Mouse (Mus musculus): ENCODE measurements around the gene Prkg1. TPM values are rescaled to one million over a fixed set of nuclear protein-coding genes. Genes with fewer than 3 reads are reported as not detected.

Gene Prkg1
- polyA plus RNA-seq, 1 experiment from 2014 or later: 7.1 TPM

- no peaks in the 10 kb centered on the region for H3K9me3 ChIP-seq (replicated peaks; ENCODE audit: control insufficient read depth, low read length)
- H3K4me3 ChIP-seq (ENCODE audit: low read depth, low read length): no peak overlapping the region
- no peak overlapping the region for H3K27ac ChIP-seq (replicated peaks; ENCODE audit: low read depth, low read length)
- 29% methylated on average over 3 of the region's 3 CpGs for WGBS
- DNase-seq (ENCODE audit: low spot score): no peak
- no peaks in the 10 kb centered on the region for H3K36me3 ChIP-seq (replicated peaks; ENCODE audit: control insufficient read depth, insufficient read depth, low read depth, low read length)
- no peaks in the 10 kb centered on the region for H3K4me1 ChIP-seq (ENCODE audit: control insufficient read depth, insufficient read depth, low read length)
- H3K4me2 ChIP-seq (ENCODE audit: low read depth, low read length): no peak overlapping the region
- H3K9ac ChIP-seq (replicated peaks; ENCODE audit: low read length): no peak overlapping the region
- no peak for ATAC-seq (replicated peaks; ENCODE audit: insufficient number of reproducible peaks, low FRiP score, low TSS enrichment, low read depth)
- H3K27me3 ChIP-seq (ENCODE audit: control insufficient read depth, insufficient read depth, low read length): no peaks in the 10 kb centered on the region
Observed at GRCm38 (mm10) chr19:30631051-30631450, 1133.8 kb downstream of the Prkg1 start.

GRCm38 (mm10) chr19:30626036-30626435 lies 1138.8 kb downstream of the Prkg1 start:
- Histone ChIP-seq H3K4me3 (ENCODE audit: low read depth, low read length) (no peak overlapping the region), H3K9ac (replicated peaks; ENCODE audit: low read length) (no peak overlapping the region), H3K4me1 (ENCODE audit: control insufficient read depth, insufficient read depth, low read length) (no peaks in the 10 kb centered on the region), H3K36me3 (replicated peaks; ENCODE audit: control insufficient read depth, insufficient read depth, low read depth, low read length) (no peaks in the 10 kb centered on the region), H3K4me2 (ENCODE audit: low read depth, low read length) (no peak overlapping the region), H3K27me3 (ENCODE audit: control insufficient read depth, insufficient read depth, low read length) (no peaks in the 10 kb centered on the region), H3K27ac (replicated peaks; ENCODE audit: low read depth, low read length) (no peak overlapping the region), H3K9me3 (replicated peaks; ENCODE audit: control insufficient read depth, low read length) (no peaks in the 10 kb centered on the region)
- ATAC-seq (replicated peaks; ENCODE audit: insufficient number of reproducible peaks, low FRiP score, low TSS enrichment, low read depth) (no peak), DNase-seq (ENCODE audit: low spot score) (peak; percentile 12)
- 11% methylated on average over 7 of the region's 7 CpGs for WGBS

GRCm38 (mm10) chr19:30625391-30625790 lies 1139.4 kb downstream of the Prkg1 start:
- H3K4me2 ChIP-seq (ENCODE audit: low read depth, low read length): no peak overlapping the region

GRCm38 (mm10) chr19:30623620-30624019 lies 1141.2 kb downstream of the Prkg1 start:
- no peak overlapping the region for H3K27ac ChIP-seq (replicated peaks; ENCODE audit: low read depth, low read length)
- H3K9ac ChIP-seq (replicated peaks; ENCODE audit: low read length): no peak overlapping the region
- H3K4me2 ChIP-seq (ENCODE audit: low read depth, low read length): no peak overlapping the region
- no peaks in the 10 kb centered on the region for H3K27me3 ChIP-seq (ENCODE audit: control insufficient read depth, insufficient read depth, low read length)
- ATAC-seq (replicated peaks; ENCODE audit: insufficient number of reproducible peaks, low FRiP score, low TSS enrichment, low read depth) (no peak), DNase-seq (ENCODE audit: low spot score) (no peak)
- no peaks in the 10 kb centered on the region for H3K4me1 ChIP-seq (ENCODE audit: control insufficient read depth, insufficient read depth, low read length)
- no peak overlapping the region for H3K4me3 ChIP-seq (ENCODE audit: low read depth, low read length)
- 73% methylated on average over 7 of the region's 7 CpGs for WGBS
- no peaks in the 10 kb centered on the region for H3K9me3 ChIP-seq (replicated peaks; ENCODE audit: control insufficient read depth, low read length)
- H3K36me3 ChIP-seq (replicated peaks; ENCODE audit: control insufficient read depth, insufficient read depth, low read depth, low read length): no peaks in the 10 kb centered on the region

More at GRCm38 (mm10) chr19:30625391-30625790, 1139.4 kb downstream of the Prkg1 start:
- Histone ChIP-seq H3K9ac (replicated peaks; ENCODE audit: low read length) (no peak overlapping the region), H3K27ac (replicated peaks; ENCODE audit: low read depth, low read length) (no peak overlapping the region), H3K4me1 (ENCODE audit: control insufficient read depth, insufficient read depth, low read length) (no peaks in the 10 kb centered on the region), H3K36me3 (replicated peaks; ENCODE audit: control insufficient read depth, insufficient read depth, low read depth, low read length) (no peaks in the 10 kb centered on the region), H3K9me3 (replicated peaks; ENCODE audit: control insufficient read depth, low read length) (no peaks in the 10 kb centered on the region), H3K27me3 (ENCODE audit: control insufficient read depth, insufficient read depth, low read length) (no peaks in the 10 kb centered on the region), H3K4me3 (ENCODE audit: low read depth, low read length) (no peak overlapping the region)
- DNase-seq (ENCODE audit: low spot score): no peak
- 34% methylated on average over 2 of the region's 2 CpGs for WGBS
- ATAC-seq (replicated peaks; ENCODE audit: insufficient number of reproducible peaks, low FRiP score, low TSS enrichment, low read depth): no peak

DNA sequence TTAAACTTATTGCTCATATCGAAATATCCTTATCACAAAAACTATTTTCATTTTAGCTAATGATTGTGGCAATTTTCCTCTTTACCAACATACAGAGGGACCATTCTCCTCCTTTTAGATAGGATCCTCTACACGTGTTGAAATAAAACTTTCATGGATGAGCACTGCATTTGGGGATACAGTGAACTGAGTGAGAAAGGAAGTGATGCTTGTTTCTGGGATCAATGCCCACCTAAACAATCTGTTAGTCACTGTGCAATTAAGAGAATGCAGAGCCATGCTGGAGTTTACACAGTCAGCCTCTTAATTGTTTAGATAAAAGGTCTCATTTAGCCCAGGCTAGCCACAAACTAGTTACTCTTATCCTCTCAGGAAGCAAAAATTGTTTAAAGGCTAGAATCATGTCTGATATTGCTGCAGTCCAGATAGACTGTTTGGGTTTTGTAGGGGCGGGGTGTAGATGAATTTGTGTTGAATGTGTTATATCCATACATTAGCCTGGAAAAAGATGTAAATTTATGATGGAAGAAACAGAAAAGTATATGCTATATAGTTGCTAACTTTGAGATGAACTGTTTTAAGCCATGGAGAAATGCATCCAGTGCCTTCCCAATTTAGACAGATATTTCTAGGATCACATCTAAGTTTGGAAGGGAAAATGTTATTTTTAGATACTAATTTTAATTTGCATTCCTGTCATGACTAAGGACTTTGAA lies 1151.5 kb downstream of the Prkg1 start:
- Histone ChIP-seq H3K36me3 (replicated peaks; ENCODE audit: control insufficient read depth, insufficient read depth, low read depth, low read length) (no peaks in the 10 kb centered on the region), H3K9ac (replicated peaks; ENCODE audit: low read length) (no peak overlapping the region), H3K9me3 (replicated peaks; ENCODE audit: control insufficient read depth, low read length) (no peaks in the 10 kb centered on the region), H3K4me2 (ENCODE audit: low read depth, low read length) (no peak overlapping the region), H3K4me3 (ENCODE audit: low read depth, low read length) (no peak overlapping the region), H3K27me3 (ENCODE audit: control insufficient read depth, insufficient read depth, low read length) (no peaks in the 10 kb centered on the region), H3K4me1 (ENCODE audit: control insufficient read depth, insufficient read depth, low read length) (no peaks in the 10 kb centered on the region), H3K27ac (replicated peaks; ENCODE audit: low read depth, low read length) (no peak overlapping the region)
- whole genome bisulfite sequencing: 82% methylated on average over 3 of the region's 3 CpGs
- DNase-seq (ENCODE audit: low spot score): no peak
- ATAC-seq (replicated peaks; ENCODE audit: insufficient number of reproducible peaks, low FRiP score, low TSS enrichment, low read depth): no peak

DNA sequence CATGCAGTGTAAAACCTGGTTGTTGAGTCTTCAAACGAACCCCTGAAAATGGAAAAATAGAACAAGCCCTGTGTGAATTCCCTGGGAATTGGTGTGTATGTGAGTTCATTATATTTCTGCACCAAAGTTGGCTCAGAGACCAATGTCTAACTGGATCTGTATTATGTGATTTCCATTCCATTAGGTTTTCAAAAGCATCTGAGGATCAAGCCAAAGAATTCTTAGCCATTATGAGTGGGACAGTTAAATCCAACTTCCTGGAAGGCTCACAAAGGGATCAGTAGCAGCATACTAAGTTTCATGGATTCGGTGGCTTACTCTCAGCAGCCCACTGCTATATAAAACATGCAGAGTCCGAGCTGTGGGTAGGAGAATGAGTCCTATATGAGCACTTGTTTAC lies 1178.5 kb downstream of the Prkg1 start:
- H3K27ac ChIP-seq (replicated peaks; ENCODE audit: low read depth, low read length): no peak overlapping the region
- H3K9me3 ChIP-seq (replicated peaks; ENCODE audit: control insufficient read depth, low read length): no peaks in the 10 kb centered on the region
- 81% methylated on average over 3 of the region's 3 CpGs for WGBS
- no peaks in the 10 kb centered on the region for H3K27me3 ChIP-seq (ENCODE audit: control insufficient read depth, insufficient read depth, low read length)
- no peak overlapping the region for H3K4me3 ChIP-seq (ENCODE audit: low read depth, low read length)
- no peak overlapping the region for H3K4me2 ChIP-seq (ENCODE audit: low read depth, low read length)
- H3K4me1 ChIP-seq (ENCODE audit: control insufficient read depth, insufficient read depth, low read length): no peaks in the 10 kb centered on the region
- no peak for ATAC-seq (replicated peaks; ENCODE audit: insufficient number of reproducible peaks, low FRiP score, low TSS enrichment, low read depth)
- no peaks in the 10 kb centered on the region for H3K36me3 ChIP-seq (replicated peaks; ENCODE audit: control insufficient read depth, insufficient read depth, low read depth, low read length)
- DNase-seq (ENCODE audit: low spot score): no peak
- H3K9ac ChIP-seq (replicated peaks; ENCODE audit: low read length): no peak overlapping the region

- 80% methylated on average over 6 of the region's 6 CpGs for WGBS
- Histone ChIP-seq H3K36me3 (replicated peaks; ENCODE audit: control insufficient read depth, insufficient read depth, low read depth, low read length) (no peaks in the 10 kb centered on the region), H3K9ac (replicated peaks; ENCODE audit: low read length) (no peak overlapping the region), H3K27ac (replicated peaks; ENCODE audit: low read depth, low read length) (no peak overlapping the region), H3K27me3 (ENCODE audit: control insufficient read depth, insufficient read depth, low read length) (no peaks in the 10 kb centered on the region), H3K4me1 (ENCODE audit: control insufficient read depth, insufficient read depth, low read length) (no peaks in the 10 kb centered on the region), H3K4me2 (ENCODE audit: low read depth, low read length) (no peak overlapping the region), H3K4me3 (ENCODE audit: low read depth, low read length) (no peak overlapping the region), H3K9me3 (replicated peaks; ENCODE audit: control insufficient read depth, low read length) (no peaks in the 10 kb centered on the region)
- ATAC-seq (replicated peaks; ENCODE audit: insufficient number of reproducible peaks, low FRiP score, low TSS enrichment, low read depth): no peak
- DNase-seq (ENCODE audit: low spot score): no peak
Observed at GRCm38 (mm10) chr19:30564516-30564915, 1200.3 kb downstream of the Prkg1 start.

- Histone ChIP-seq H3K9me3 (replicated peaks; ENCODE audit: control insufficient read depth, low read length) (no peaks in the 10 kb centered on the region), H3K27ac (replicated peaks; ENCODE audit: low read depth, low read length) (no peak overlapping the region), H3K36me3 (replicated peaks; ENCODE audit: control insufficient read depth, insufficient read depth, low read depth, low read length) (no peaks in the 10 kb centered on the region), H3K4me3 (ENCODE audit: low read depth, low read length) (no peak overlapping the region), H3K4me1 (ENCODE audit: control insufficient read depth, insufficient read depth, low read length) (no peaks in the 10 kb centered on the region), H3K4me2 (ENCODE audit: low read depth, low read length) (no peak overlapping the region), H3K9ac (replicated peaks; ENCODE audit: low read length) (no peak overlapping the region), H3K27me3 (ENCODE audit: control insufficient read depth, insufficient read depth, low read length) (no peaks in the 10 kb centered on the region)
- WGBS: 62% methylated on average over 3 of the region's 3 CpGs
- DNase-seq (ENCODE audit: low spot score): peak; percentile 65
- ATAC-seq (replicated peaks; ENCODE audit: insufficient number of reproducible peaks, low FRiP score, low TSS enrichment, low read depth): no peak
Observed at GRCm38 (mm10) chr19:30563876-30564275, 1201.0 kb downstream of the Prkg1 start.
